Mouse (Mus musculus): ENCODE data around the gene Pik3r2.

Pik3r2 gene

DNA sequence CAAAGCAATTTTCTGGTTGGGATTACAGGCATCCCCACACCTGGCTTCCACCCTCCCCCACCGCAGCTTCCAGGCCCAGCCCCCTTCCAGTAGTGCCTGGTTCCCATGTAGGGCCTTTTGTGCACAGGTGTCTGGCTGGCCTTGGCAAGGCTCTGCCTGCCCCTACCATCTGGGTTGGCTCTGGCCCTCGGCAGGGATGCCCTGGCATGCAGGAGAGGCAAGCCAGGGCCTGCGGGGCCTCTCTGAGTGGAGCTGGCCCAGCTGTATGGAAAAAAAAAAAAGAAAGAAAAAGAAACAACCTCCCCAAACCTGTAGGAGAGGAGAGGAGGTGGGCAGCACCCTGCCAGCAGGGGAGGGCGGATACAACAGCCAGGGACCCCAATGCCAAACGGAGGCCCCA, 3.1 kb downstream of the Pik3r2 start:
- no peak for DNase-seq (ENCODE audit: low spot score in 2 of 2)

DNA sequence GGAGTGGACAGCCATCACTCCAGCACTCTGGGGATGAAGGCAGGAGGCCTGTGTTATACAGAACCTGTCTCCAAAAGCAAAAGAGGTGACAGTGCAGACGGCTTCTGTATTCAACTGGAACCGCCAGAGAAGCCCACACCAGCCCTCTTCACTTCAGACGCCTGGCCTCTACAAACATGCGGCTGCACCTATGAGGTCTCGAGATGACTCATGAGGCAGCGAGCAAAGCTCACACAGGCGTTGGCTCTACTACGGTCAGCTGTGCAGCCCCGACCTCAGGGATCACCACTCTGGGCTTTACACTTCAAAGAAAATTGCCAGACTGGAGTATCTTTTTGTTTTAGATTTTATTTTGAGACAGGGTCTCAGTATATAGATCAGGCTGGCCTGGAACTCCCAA, 3.6 kb downstream of the Pik3r2 start:
- no peak for DNase-seq (ENCODE audit: low spot score in 2 of 2)

DNA sequence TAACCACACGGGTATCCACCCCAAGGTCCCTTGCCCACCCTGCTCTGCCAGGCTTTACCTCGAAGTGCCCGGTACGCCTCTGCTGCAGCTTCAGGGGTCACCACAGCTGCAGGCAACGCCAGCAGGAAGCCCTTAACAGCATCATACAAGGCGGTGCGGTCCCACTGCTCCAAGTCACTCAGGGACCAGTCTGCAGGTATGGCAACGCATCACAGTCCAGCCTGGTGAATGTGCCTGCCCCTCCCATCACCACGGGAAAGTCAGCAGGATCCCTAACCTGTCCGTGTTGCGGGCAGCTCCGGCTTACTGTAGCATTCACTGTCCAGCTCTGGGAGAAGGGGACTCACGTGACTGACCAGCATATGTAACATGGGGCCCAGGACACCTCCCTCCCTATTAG, 4.4 kb downstream of the Pik3r2 start:
- no peak for DNase-seq (ENCODE audit: low spot score in 2 of 2)

- no peak for DNase-seq (ENCODE audit: low spot score in 2 of 2)
These were observed 5.3 kb downstream of the Pik3r2 start for GRCm38 (mm10) chr8:70771217-70771616.

DNA sequence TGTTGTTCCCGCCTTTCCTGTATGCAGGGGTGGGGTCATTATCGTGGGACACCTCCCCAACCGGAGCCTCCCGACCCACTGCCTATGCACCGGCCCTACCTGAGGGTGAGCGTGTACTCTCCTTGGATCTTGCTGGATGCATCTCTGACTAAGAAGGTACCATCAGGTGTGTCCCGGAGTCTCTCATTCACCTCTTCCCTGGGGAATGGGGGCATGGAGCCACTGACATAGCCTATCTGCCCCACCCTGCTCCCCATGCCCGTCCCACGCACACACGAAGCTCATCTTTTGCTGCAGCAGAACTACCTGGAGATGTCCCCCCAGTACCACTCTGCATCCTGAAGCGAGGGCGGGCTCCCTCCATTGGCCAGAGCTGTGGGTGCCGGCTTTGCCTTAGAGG, 5.8 kb downstream of the Pik3r2 start:
- DNase-seq (ENCODE audit: low spot score in 2 of 2), result no peak

DNA sequence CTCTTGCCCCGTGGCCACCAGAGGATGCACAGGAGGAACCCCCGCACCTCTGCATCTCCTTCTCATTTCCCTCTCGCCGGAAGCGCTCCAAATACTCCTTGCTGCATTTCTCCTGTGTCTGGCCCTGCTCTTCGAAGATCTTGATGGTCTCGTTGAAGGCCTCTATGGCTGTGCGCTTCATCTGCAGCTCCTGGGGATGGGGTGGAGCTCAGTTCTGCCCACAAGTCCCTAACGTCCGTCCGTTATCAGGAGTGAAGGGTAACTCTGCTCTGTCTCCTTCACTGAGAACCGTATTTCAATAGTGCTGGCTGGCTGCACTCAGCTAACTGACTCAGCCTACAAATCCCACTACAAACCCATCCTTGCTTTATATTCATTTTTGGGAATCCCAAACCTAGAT, 6.7 kb downstream of the Pik3r2 start:
- DNase-seq (ENCODE audit: low spot score in 2 of 2), result no peak

DNA sequence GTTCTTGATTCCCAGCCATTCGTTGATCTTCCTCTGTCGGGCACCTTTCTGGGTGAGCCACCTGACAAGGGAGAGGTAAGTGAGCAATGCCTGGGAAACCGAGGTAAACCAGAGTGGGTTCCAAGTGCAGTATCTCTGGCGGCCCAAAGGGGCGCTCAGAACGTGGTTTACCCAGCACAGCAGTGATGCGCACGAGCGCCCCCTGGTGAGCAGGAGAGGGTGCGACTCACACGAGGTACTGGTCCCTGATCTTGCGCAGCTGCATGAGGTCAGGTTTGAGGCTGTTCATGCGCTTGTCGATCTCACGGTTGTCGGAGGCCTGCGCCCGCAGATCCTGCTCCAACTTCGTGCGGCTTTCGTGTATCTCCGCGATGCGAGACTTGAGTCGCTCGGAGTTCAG, 7.2 kb downstream of the Pik3r2 start:
- peak; percentile 94 to 96 for DNase-seq (ENCODE audit: low spot score in 2 of 2)

DNA sequence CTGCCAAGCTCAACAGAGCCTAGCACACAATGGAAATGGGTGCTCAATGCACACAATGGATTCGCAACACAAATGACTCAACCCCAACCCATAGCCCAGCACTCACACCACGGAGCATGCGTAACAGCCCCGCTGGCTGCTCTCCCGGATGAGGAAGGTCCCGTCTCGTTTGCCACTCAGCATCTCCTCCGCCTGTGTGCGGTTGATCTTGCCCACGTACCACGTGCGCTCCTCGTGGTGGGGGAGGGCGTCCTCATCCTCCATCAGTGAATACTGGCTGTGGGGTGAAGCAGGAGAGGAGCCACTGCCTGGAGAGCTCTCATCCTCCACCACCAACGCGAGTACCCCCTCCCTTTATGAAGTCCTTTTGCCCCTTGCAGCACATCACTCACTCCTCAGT, 7.6 kb downstream of the Pik3r2 start:
- peak; percentile 54 to 66 for DNase-seq (ENCODE audit: low spot score in 2 of 2)

DNA sequence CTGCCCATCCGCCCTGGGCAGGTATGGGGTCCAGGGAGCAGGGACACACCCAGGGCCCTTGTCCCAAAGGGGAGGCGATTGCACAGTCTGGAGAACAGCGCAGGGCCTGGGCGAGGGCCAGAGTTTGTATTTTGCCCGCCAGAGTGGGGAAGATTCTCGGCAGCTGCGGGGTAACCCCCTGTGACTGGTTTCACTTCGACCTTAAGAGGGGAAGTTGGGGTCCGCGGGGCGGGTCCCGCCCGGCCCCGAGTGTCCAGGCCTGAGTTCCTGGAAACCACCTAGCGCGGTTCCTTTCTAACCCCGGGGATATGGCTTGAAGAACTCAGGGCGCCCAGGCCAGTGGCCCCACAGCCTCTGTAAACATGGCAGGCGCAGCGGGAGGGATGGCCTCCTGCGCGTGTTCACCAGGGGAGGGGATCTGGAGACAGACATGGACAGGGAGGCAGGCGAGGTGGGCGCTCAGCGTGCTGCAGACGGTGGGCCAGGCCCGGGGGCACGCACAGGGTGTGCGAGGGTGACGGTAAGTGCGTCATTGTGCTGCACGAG, 8.2 kb downstream of the Pik3r2 start:
- peak; percentile 91 to 92 for DNase-seq (ENCODE audit: low spot score in 2 of 2)

GRCm38 (mm10) chr8:70767503-70767902, 9.0 kb downstream of the Pik3r2 start:
- DNase-seq (ENCODE audit: low spot score in 2 of 2), result no peak

GRCm38 (mm10) chr8:70766571-70767440, 9.7 kb downstream of the Pik3r2 start:
- peak; percentile 78 to 83 for DNase-seq (ENCODE audit: low spot score in 2 of 2)

DNA sequence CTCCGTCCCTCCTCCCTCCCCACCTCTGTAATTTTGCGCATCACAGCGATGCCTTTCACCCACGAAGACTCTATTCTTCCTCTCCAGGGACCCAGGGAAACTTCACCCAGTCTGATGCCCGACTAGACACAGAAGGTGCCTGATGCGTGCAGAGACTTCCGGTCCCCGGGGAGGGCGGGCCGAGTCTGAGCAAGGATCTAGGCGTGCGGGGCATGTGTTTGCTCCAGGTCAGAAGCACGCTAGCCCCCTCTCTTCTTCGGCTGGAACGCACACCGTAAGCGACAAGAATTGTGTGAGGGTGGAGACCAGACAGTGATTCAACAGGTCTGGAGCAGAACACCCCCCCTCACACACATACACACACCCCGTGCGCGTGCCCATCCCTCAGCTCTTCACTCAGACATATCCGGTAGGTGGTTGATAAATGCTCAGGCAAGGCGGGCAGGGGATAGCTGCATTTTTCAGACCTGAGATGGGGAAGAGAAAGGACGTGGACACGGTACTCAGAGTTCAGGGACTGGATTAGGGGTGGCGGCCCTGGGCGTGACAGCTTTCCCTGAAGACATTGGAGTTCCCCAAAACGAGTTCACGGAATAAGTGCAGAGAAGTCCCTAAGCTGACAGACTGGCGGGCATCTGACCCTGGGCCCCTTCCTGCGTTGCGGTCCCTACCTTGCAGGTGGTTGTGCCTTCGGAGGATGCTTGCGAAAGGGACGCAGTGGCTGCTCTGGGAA, 10.5 kb downstream of the Pik3r2 start:
- peak; percentile 90 to 92 for DNase-seq (ENCODE audit: low spot score in 2 of 2)

- peak; percentile 59 to 69 for DNase-seq (ENCODE audit: low spot score in 2 of 2)
These were observed 11.2 kb downstream of the Pik3r2 start for GRCm38 (mm10) chr8:70765329-70765728.

DNA sequence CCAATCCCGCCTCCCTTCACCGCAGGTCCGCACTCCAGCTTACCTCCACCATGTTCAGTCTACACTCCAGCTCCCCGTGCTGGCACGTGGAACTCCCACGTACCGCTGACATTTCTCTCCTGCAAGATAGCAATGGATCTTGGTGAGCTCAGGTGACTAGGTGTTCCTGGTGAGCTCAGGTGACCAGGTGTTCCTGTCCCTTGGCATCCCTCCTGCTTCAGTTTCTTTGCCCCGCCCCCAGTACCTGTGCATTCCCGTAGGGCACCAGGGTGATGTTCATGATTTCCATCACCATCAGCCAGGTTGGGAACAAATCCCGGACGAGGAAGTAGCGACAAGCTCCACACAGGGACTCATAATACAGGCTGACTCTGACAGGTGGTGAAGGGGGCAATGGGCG, 11.8 kb downstream of the Pik3r2 start:
- no peak for DNase-seq (ENCODE audit: low spot score in 2 of 2)

DNA sequence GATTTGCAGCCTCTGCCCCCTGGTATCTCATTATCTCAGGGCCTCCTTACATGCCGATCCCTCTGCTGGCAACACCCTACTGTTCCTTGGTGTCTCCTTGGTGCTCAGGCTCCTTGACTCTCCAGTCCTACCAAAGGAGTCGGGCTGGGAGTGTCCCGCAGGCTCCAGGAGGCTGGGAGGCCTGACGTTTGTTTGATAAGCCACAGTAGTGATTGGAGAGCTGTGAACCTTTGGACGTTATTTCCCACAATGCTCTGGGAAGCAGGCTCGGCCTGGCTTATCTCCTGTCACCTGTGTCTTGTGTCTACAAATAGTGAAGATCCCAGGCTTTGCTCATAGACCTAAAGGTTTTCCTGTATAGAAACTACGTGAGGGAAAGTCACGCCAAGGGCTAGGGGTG, 12.5 kb downstream of the Pik3r2 start:
- peak in 1 of 2 experiments; percentile 46 for DNase-seq (ENCODE audit: low spot score in 2 of 2)

- DNase-seq (ENCODE audit: low spot score in 2 of 2), result peak; percentile 59 to 74
These were observed 13.2 kb downstream of the Pik3r2 start for GRCm38 (mm10) chr8:70763354-70763753.

DNA sequence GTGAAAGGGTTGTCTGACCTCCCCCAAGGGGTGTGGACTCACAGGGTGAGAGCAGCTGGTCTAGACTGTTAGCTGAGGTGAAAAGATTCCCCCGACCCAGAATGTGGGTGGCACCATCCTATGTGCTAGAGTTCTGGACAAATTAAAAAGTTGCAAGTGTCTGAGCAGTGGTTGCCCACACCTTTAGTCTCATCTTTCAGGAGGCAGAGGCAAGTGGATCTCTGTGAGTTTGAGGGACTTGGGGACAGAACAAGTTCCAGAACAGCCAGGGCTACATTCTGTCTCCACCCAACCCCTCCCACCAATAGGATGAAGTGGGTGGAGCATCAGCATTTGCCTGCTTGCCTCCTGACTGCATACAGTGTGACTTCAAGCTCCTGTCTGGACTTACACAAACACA, 14.4 kb downstream of the Pik3r2 start:
- DNase-seq (ENCODE audit: low spot score in 2 of 2), result peak; percentile 59 to 70

DNA sequence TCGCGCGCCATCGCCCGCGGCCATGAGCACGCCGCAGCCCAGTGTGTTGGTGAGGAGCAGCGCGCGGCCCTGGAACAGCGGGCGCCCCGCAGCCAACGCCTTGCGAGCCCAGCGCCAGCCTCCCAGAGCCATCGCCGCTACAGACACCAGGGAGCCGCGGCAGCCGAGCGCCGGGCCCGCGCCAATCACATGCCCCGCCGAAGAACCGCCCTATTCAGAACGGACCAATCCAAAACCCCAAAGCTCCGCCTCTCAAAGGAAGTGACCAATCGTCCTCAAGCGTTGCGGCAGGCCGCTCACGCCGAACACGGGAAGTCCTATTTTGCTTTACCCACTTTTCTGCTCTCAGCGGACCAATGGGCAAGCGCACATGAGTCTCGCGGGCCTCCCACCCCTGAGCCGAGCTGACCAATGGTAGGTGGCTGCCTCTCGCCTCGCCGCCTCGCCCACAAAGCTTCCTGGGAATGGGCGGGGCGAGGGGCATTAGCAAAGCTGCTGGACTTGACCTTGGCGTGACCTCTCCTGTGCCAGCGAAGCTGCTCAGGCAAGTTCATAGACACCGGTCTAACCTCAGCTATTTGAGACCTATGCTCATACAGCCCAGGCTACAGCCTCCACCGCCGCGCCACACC, 15.6 kb downstream of the Pik3r2 start, which contains the start of gene Mpv17l2:
Gene Mpv17l2, minus strand, starts transcription at position 172 of the 632 bp plus-strand sequence.
- DNase-seq (ENCODE audit: low spot score in 2 of 2), result peak; percentile 98 to 99

DNA sequence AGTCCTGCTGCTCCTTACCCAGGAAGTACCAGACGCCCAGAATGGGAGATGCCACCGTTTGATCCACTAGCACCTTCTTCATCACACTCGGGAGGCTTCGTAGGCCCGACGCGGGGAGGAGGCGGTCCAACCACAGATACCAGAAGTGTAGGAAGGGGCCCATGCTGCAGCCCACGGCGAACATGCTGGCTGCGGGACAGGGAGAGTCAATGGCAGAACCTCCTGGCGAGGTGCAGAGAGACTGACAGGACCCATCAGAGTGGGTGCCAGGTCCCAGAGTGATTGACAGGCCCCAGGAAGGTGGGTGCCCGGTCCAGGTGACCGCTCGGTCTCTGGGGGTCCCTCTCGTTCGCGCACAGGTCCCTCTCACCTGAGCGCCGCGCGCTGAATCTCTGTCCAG, 16.2 kb downstream of the Pik3r2 start:
- no peak for DNase-seq (ENCODE audit: low spot score in 2 of 2)

- DNase-seq (ENCODE audit: low spot score in 2 of 2), result no peak
These were observed 17.6 kb downstream of the Pik3r2 start for GRCm38 (mm10) chr8:70758616-70759561.

DNA sequence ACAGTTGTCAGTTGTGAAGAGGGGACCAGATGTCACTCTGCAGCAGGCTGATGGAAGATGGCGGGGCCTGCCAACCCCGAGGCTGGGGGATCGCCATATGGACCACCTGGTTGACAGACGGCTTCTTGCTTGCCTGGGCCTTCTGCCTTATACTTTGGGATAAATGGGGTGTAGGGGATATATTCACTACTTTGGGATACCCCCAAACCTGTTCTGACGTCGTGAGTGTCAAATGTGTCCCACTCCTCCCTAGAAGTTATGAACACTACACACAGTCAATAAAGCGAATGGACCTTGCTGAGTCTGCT, 18.3 kb downstream of the Pik3r2 start:
- DNase-seq (ENCODE audit: low spot score in 2 of 2), result no peak
